Mouse (Mus musculus): ENCODE results near the gene Cdk5rap1.

DNA sequence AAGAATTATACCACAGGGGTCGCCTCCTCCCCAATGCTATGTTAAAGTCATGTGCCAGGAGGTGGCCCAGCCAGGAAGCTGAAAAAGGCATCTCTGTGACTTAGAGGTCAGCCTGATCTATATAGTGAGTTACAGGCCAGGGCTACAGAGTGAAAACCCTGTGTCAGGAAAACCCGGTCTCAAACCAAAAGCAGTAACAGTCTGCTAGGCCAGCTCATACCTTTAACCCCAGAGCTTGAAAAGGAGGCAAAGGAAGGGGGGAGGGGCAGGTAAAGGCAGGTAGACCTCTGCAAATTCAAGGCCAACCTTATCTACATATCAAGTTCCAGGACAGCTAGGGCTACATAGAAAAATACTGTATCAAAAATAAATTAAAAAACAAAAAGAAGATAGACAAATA lies 33.5 kb downstream of the Cdk5rap1 start:
- no peak for TF ChIP-seq CTCF (IDR thresholded peaks at IDR 0.05; ENCODE audit: borderline replicate concordance, control insufficient read depth, extremely low read depth, insufficient read depth, low read length, poor library complexity)
- no peak for TF ChIP-seq POLR2A (IDR thresholded peaks at IDR 0.05; ENCODE audit: control insufficient read depth, extremely low read depth, insufficient read depth, low read length, poor library complexity)
